In the genomic region with DNA sequence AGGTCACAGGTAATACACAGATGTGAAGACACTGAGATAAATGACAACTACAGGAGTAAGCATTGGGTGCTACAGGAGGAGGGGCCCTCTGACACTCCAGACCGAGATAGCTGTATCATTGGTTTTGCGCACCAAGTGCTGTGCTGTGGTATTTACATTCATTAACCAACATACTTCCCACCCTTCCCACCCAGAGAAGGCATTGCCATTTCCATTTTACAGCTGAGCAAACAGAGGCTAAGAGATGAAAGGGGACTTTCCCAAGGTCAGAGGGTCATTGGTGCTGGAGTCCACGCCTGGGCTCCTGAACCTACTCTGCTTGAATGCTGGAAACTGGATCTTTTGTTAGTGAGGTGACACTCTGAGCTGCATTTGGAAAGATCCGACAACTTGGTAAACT, we compare ENCODE assay signal across 23 mouse cellular contexts.
DNase-seq lines count a peak whose midpoint lies in the region; ATAC-seq and TF ChIP-seq lines count a peak whose summit lies in the region.
"Had no signal": no experiment of that assay in that cellular context is flagged by ENCODE, and none has a peak within 500 bp of the region (broad histone marks: within the 10 kb centered on the region; RNA-seq: fewer than 3 reads in every experiment).

No protein-coding gene starts in this region.

- H3K79me2 ChIP-seq in CH12.LX (replicated peaks; ENCODE audit: control insufficient read depth, extremely low read depth, insufficient read depth, poor library complexity, severe bottlenecking), result no peaks in the 10 kb centered on the region

- H3K4me2 ChIP-seq in intestine, embryonic 15.5 days (replicated peaks), result no peak overlapping the region
- no peak overlapping the region for H3K4me2 ChIP-seq in intestine, postnatal 0 days (replicated peaks; ENCODE audit: low read depth)
- no peak overlapping the region for H3K4me2 ChIP-seq in CH12.LX (ENCODE audit: insufficient read depth, low read depth, poor library complexity, severe bottlenecking)
- H3K4me2 ChIP-seq in liver, embryonic 14.5 days (ENCODE audit: low read depth), result no peak overlapping the region
- H3K4me2 ChIP-seq: forebrain, embryonic 15.5 days; hindbrain, embryonic 15.5 days; limb, embryonic 13.5 days; lung, embryonic 14.5 days; midbrain, embryonic 13.5 days; neural tube, embryonic 13.5 days had no signal

- no peak overlapping the region for H3K9ac ChIP-seq in intestine, embryonic 15.5 days
- H3K9ac ChIP-seq in intestine, postnatal 0 days (ENCODE audit: low read depth, low read length), result no peak overlapping the region
- H3K9ac ChIP-seq in CH12.LX (ENCODE audit: insufficient read depth, low read depth), result no peak overlapping the region
- no peak overlapping the region for H3K9ac ChIP-seq in liver, embryonic 14.5 days (replicated peaks)
- H3K9ac ChIP-seq: forebrain, embryonic 15.5 days; hindbrain, embryonic 15.5 days; limb, embryonic 13.5 days; lung, embryonic 14.5 days; midbrain, embryonic 13.5 days; neural tube, embryonic 13.5 days had no signal

- H3K27me3 ChIP-seq in intestine, embryonic 15.5 days (replicated peaks), result no peaks in the 10 kb centered on the region
- H3K27me3 ChIP-seq in intestine, postnatal 0 days (replicated peaks; ENCODE audit: control insufficient read depth, insufficient read depth, low read length), result no peaks in the 10 kb centered on the region
- H3K27me3 ChIP-seq in CH12.LX (replicated peaks), result no peaks in the 10 kb centered on the region
- no peaks in the 10 kb centered on the region for H3K27me3 ChIP-seq in liver, embryonic 14.5 days (ENCODE audit: control insufficient read depth, insufficient read depth, low read length)
- H3K27me3 ChIP-seq: forebrain, embryonic 15.5 days; hindbrain, embryonic 15.5 days; limb, embryonic 13.5 days; midbrain, embryonic 13.5 days; neural tube, embryonic 13.5 days had no signal

- TF ChIP-seq EP300 in CH12.LX (IDR thresholded peaks at IDR 0.05; ENCODE audit: low read length), result no peak
- no peak for TF ChIP-seq EP300 in liver, embryonic 14.5 days (IDR thresholded peaks at IDR 0.05; ENCODE audit: low read depth)

- TF ChIP-seq CTCF in intestine, postnatal 0 days (IDR thresholded peaks at IDR 0.05; ENCODE audit: low read depth), result no peak
- no peak for TF ChIP-seq CTCF in CH12.LX (conservative IDR thresholded peaks at IDR 0.05 in 1 of 2, IDR thresholded peaks at IDR 0.05 in 1 of 2; ENCODE audit: low read depth in 2 of 2, low read length in 2 of 2)
- TF ChIP-seq CTCF in liver, embryonic 14.5 days (IDR thresholded peaks at IDR 0.05; ENCODE audit: low read depth), result no peak

- TF ChIP-seq RAD21 in CH12.LX (IDR thresholded peaks at IDR 0.05; ENCODE audit: low read depth, low read length), result no peak

- in situ Hi-C loops in CH12.LX (cut with MboI; ENCODE audit: low pct_ligation_motif_present, low pct_unique_long_range_greater_than_20kb, low sequenced_read_pairs), result no loop called here

- no peak overlapping the region for H3K27ac ChIP-seq in intestine, embryonic 15.5 days
- H3K27ac ChIP-seq in intestine, postnatal 0 days (ENCODE audit: low read depth, low read length), result no peak overlapping the region
- H3K27ac ChIP-seq in CH12.LX (ENCODE audit: insufficient read depth, low read depth), result no peak overlapping the region
- H3K27ac ChIP-seq in liver, embryonic 14.5 days, result no peak overlapping the region
- H3K27ac ChIP-seq: forebrain, embryonic 15.5 days; heart, adult 2 months; hindbrain, embryonic 15.5 days; limb, embryonic 13.5 days; midbrain, embryonic 13.5 days; neural tube, embryonic 13.5 days had no signal

- H3K4me1 ChIP-seq in intestine, embryonic 15.5 days (replicated peaks), result peaks cover 8% of the 10 kb centered on the region; the same call in 1 of the 2 replicates
- H3K4me1 ChIP-seq in intestine, postnatal 0 days (replicated peaks; ENCODE audit: control insufficient read depth, insufficient read depth, low read length), result no peaks in the 10 kb centered on the region
- peaks cover 52 to 68% of the 10 kb centered on the region in 2 experiments for H3K4me1 ChIP-seq in CH12.LX (ENCODE audit: control insufficient read depth in 1 of 2, insufficient read depth in 2 of 2)
- peaks cover 0 to 23% of the 10 kb centered on the region in 2 experiments; a peak in 2 of 4 replicates for H3K4me1 ChIP-seq in liver, embryonic 14.5 days (replicated peaks; ENCODE audit: control insufficient read depth in 2 of 2, insufficient read depth in 2 of 2, low read length in 1 of 2)
- H3K4me1 ChIP-seq: forebrain, embryonic 15.5 days; hindbrain, embryonic 15.5 days had no signal

- no peaks in the 10 kb centered on the region for H3K9me3 ChIP-seq in intestine, embryonic 15.5 days
- H3K9me3 ChIP-seq in intestine, postnatal 0 days (ENCODE audit: control insufficient read depth), result no peaks in the 10 kb centered on the region
- no peaks in the 10 kb centered on the region for H3K9me3 ChIP-seq in CH12.LX (replicated peaks; ENCODE audit: low read length)
- H3K9me3 ChIP-seq in liver, embryonic 14.5 days (ENCODE audit: control insufficient read depth, low read length), result no peaks in the 10 kb centered on the region
- H3K9me3 ChIP-seq: forebrain, embryonic 15.5 days; hindbrain, embryonic 15.5 days; limb, embryonic 13.5 days; midbrain, embryonic 13.5 days; neural tube, embryonic 13.5 days had no signal

- H3K4me3 ChIP-seq in intestine, embryonic 15.5 days (replicated peaks), result no peak overlapping the region
- no peak overlapping the region for H3K4me3 ChIP-seq in intestine, postnatal 0 days (ENCODE audit: low read depth, low read length)
- no peak overlapping the region for H3K4me3 ChIP-seq in CH12.LX (replicated peaks in 1 of 3; ENCODE audit: low read depth in 2 of 3, low read length in 2 of 3, poor library complexity in 1 of 3)
- no peak overlapping the region for H3K4me3 ChIP-seq in liver, embryonic 14.5 days (ENCODE audit: insufficient read depth in 1 of 2, low read depth in 2 of 2, low read length in 2 of 2)
- H3K4me3 ChIP-seq: forebrain, embryonic 15.5 days; heart, adult 2 months; hindbrain, embryonic 15.5 days; limb, embryonic 13.5 days; midbrain, embryonic 13.5 days; neural tube, embryonic 13.5 days had no signal

- DNase-seq in CH12.LX (ENCODE audit: extremely low read depth) (no peak), ES-CJ7 (ENCODE audit: low read depth, low spot score) (peak; percentile 87)
- DNase-seq in liver, embryonic 14.5 days (ENCODE audit: low read depth in 3 of 3, low spot score in 3 of 3), result no peak
- DNase-seq in cerebellum, postnatal 14 days, result no peak
- no peak for DNase-seq in frontal cortex, postnatal 14 days (ENCODE audit: low spot score in 2 of 2)
- DNase-seq: adrenal gland, postnatal 36 days; B cell, adult 2 months; cerebellum, adult 9-11 months; gastrocnemius, postnatal 25 days; heart, adult 2 months; kidney, postnatal 36 days; lung, embryonic 14.5 days; retina, postnatal 1 day; right cerebral cortex, postnatal 25 days; spleen, adult 18-20 months; thymus, postnatal 25 days had no signal

- 64% methylated on average over 4 of the region's 4 CpGs for WGBS in intestine, embryonic 15.5 days
- 50% methylated on average over 4 of the region's 4 CpGs for WGBS in intestine, postnatal 0 days
- 60% methylated on average over 4 of the region's 4 CpGs for WGBS in liver, embryonic 14.5 days (ENCODE audit: insufficient replicate concordance)

- dilution Hi-C loops in CH12.LX (cut with MboI; ENCODE audit: extremely low pct_ligation_motif_present, extremely low pct_unique_long_range_greater_than_20kb, low sequenced_read_pairs), result no loop called here

- H3K36me3 ChIP-seq in intestine, embryonic 15.5 days, result no peaks in the 10 kb centered on the region
- H3K36me3 ChIP-seq in intestine, postnatal 0 days (ENCODE audit: control insufficient read depth, insufficient read depth), result no peaks in the 10 kb centered on the region
- H3K36me3 ChIP-seq in CH12.LX (replicated peaks in 1 of 2; ENCODE audit: control insufficient read depth in 1 of 2, insufficient read depth in 1 of 2, low read length in 1 of 2), result no peaks in the 10 kb centered on the region
- no peaks in the 10 kb centered on the region for H3K36me3 ChIP-seq in liver, embryonic 14.5 days (replicated peaks; ENCODE audit: control insufficient read depth, insufficient read depth, low read depth)
- H3K36me3 ChIP-seq: forebrain, embryonic 15.5 days; hindbrain, embryonic 15.5 days; limb, embryonic 13.5 days; midbrain, embryonic 13.5 days; neural tube, embryonic 13.5 days had no signal

- peak; percentile 66 for ATAC-seq in intestine, embryonic 15.5 days
- ATAC-seq in intestine, postnatal 0 days, result no peak
- peak; percentile 33; the same call in 1 of the 2 replicates for ATAC-seq in liver, embryonic 14.5 days (ENCODE audit: insufficient read depth)
- ATAC-seq: forebrain, embryonic 15.5 days; midbrain, embryonic 13.5 days had no signal

- no peak for TF ChIP-seq POLR2A in CH12.LX (IDR thresholded peaks at IDR 0.05; ENCODE audit: low read depth, low read length)

TF ChIP-seq in CH12.LX, 34 proteins besides CTCF, POLR2A, EP300 and RAD21:
- TF ChIP-seq ETS1 (conservative IDR thresholded peaks at IDR 0.05; ENCODE audit: low read depth, low read length) (0 out of 2 replicates have a peak, but pooled peaks have one; percentile 1), BHLHE40 (IDR thresholded peaks at IDR 0.05; ENCODE audit: low read depth, low read length) (no peak), E2F4 (IDR thresholded peaks at IDR 0.05; ENCODE audit: insufficient replicate concordance, low read depth, low read length) (no peak)
